Mouse (Mus musculus): ENCODE results near the gene Atxn7l3. TPM values are rescaled to one million over a fixed set of nuclear protein-coding genes. Genes with fewer than 3 reads are reported as not detected.

Atxn7l3 gene
- total RNA-seq, 2 experiments from 2014 or later, result 58.3 to 58.7 TPM

- peak; percentile 57 to 65 for DNase-seq (ENCODE audit: low spot score in 2 of 2)
These were observed 23.0 kb upstream of the Atxn7l3 start, which contains the start of gene Ubtf for GRCm38 (mm10) chr11:102319410-102319792. Gene Ubtf, minus strand, starts transcription at chr11:102319742.

- peak in 1 of 2 experiments; percentile 39 for DNase-seq (ENCODE audit: low spot score in 2 of 2)
These were observed 22.4 kb upstream of the Atxn7l3 start for GRCm38 (mm10) chr11:102318576-102319409.

- peak; percentile 57 for DNase-seq (ENCODE audit: low spot score in 2 of 2)
These were observed 21.6 kb upstream of the Atxn7l3 start for GRCm38 (mm10) chr11:102317901-102318575.

- DNase-seq (ENCODE audit: low spot score in 2 of 2), result no peak
These were observed 21.0 kb upstream of the Atxn7l3 start for GRCm38 (mm10) chr11:102317298-102317900.

- peak; percentile 84 to 85 for DNase-seq (ENCODE audit: low spot score in 2 of 2)
These were observed 20.3 kb upstream of the Atxn7l3 start for GRCm38 (mm10) chr11:102316572-102317297.

GRCm38 (mm10) chr11:102315690-102316571 lies 19.5 kb upstream of the Atxn7l3 start:
- no peak for DNase-seq (ENCODE audit: low spot score in 2 of 2)

- DNase-seq (ENCODE audit: low spot score in 2 of 2), result no peak
These were observed 17.9 kb upstream of the Atxn7l3 start for GRCm38 (mm10) chr11:102314321-102314720.

- DNase-seq (ENCODE audit: low spot score in 2 of 2), result no peak
These were observed 16.2 kb upstream of the Atxn7l3 start for GRCm38 (mm10) chr11:102312586-102312985.

- DNase-seq (ENCODE audit: low spot score in 2 of 2), result no peak
These were observed 15.5 kb upstream of the Atxn7l3 start for GRCm38 (mm10) chr11:102311966-102312365.

GRCm38 (mm10) chr11:102310768-102311695 lies 14.6 kb upstream of the Atxn7l3 start:
- no peak for DNase-seq (ENCODE audit: low spot score in 2 of 2)

GRCm38 (mm10) chr11:102309821-102310617 lies 13.6 kb upstream of the Atxn7l3 start:
- DNase-seq (ENCODE audit: low spot score in 2 of 2), result no peak

- DNase-seq (ENCODE audit: low spot score in 2 of 2), result peak; percentile 95 to 96
These were observed 12.5 kb upstream of the Atxn7l3 start for GRCm38 (mm10) chr11:102308979-102309378.

GRCm38 (mm10) chr11:102308104-102308503 lies 11.7 kb upstream of the Atxn7l3 start:
- DNase-seq (ENCODE audit: low spot score in 2 of 2), result no peak

- DNase-seq (ENCODE audit: low spot score in 2 of 2), result no peak
These were observed 8.9 kb upstream of the Atxn7l3 start for GRCm38 (mm10) chr11:102305359-102305758.

- no peak for DNase-seq (ENCODE audit: low spot score in 2 of 2)
These were observed 7.7 kb upstream of the Atxn7l3 start for GRCm38 (mm10) chr11:102304141-102304540.

- no peak for DNase-seq (ENCODE audit: low spot score in 2 of 2)
These were observed 3.4 kb upstream of the Atxn7l3 start for GRCm38 (mm10) chr11:102299839-102300238.

GRCm38 (mm10) chr11:102297577-102298556 lies 1.4 kb upstream of the Atxn7l3 start:
- no peak for DNase-seq (ENCODE audit: low spot score in 2 of 2)
